Mouse (Mus musculus) bone marrow, adult 2 months (tissue): ENCODE measurements around the gene Gm9970. TPM values are rescaled to one million over a fixed set of nuclear protein-coding genes. Genes with fewer than 3 reads are reported as not detected.
"Not testable (repeated sequence)": the region's sequence is repeated elsewhere in the genome, so short reads cannot be mapped to it uniquely, and the experiment has no call there.

ENCODE experiments used
- H3K27ac ChIP-seq: fragments of 200-500 bp; 2 replicates; pipeline ENCODE4 v1.5.1; 2012; ENCODE audit warnings: low read depth, mild to moderate bottlenecking, control low read depth, inconsistent platforms, low read length; ENCODE audit not compliant: control insufficient read depth, poor library complexity, insufficient read depth
- H3K4me1 ChIP-seq: fragments of 200-500 bp; 2 replicates; pipeline ENCODE4 v1.6.1; 2011; ENCODE audit warnings: low read length; ENCODE audit not compliant: control insufficient read depth, insufficient read depth
- H3K4me3 ChIP-seq: fragments of 200-500 bp; replicated peaks from 2 replicates; pipeline ENCODE3; 2011; ENCODE audit warnings: mild to moderate bottlenecking, low read depth, low read length, control low read depth; ENCODE audit not compliant: control insufficient read depth
- CTCF ChIP-seq: fragments of 200-500 bp; IDR thresholded peaks from 2 replicates; pipeline ENCODE4 v1.5.1; 2011; ENCODE audit warnings: low read length, control low read depth; ENCODE audit not compliant: control insufficient read depth, insufficient read depth
- POLR2A ChIP-seq: fragments of 200-500 bp; IDR thresholded peaks from 2 replicates; pipeline ENCODE4 v1.6.1; 2011; ENCODE audit warnings: low read depth, mild to moderate bottlenecking, control low read depth, low read length, borderline replicate concordance; ENCODE audit not compliant: control insufficient read depth
- WGBS: fragments of 180-500 bp; shearing (Covaris S2); methylation state at CpG from one replicate; pipeline ENCODE4 v1.1.7; 2018; 5-methylcytosine and 5-hydroxymethylcytosine counted together
- polyA plus RNA-seq: library from polyadenylated mRNA; stranded (reverse); fragments of >200 nt; gene quantifications from 2 replicates; pipeline ENCODE4 v1.2.4, GENCODE M21; 2011; ENCODE audit warnings: low replicate concordance; ENCODE audit not compliant: missing spikeins, insufficient read depth, insufficient read length

The Gm9970 gene
- polyA plus RNA-seq, 1 experiment = not detected

GRCm38 (mm10) chr5:31220448-31221303 is 20.4 kb downstream of the Gm9970 start, which contains the start of gene Ppm1g:
Gene Ppm1g (minus strand): TSS chr5:31220687.
- H3K4me1 ChIP-seq = peaks cover 1% of the 10 kb centered on the region; the same call in 1 of the 2 replicates
- TF ChIP-seq POLR2A = peak; percentile 99
- no peak; the same call in 1 of the 2 replicates for TF ChIP-seq CTCF
- H3K4me3 ChIP-seq = peak within 1 kb of the TSS; percentile 93
- WGBS = under 1% methylated on average over 69 of the region's 70 CpGs
- H3K27ac ChIP-seq = peak within 1 kb of the TSS; percentile 96

GRCm38 (mm10) chr5:31219911-31220447 is 21.1 kb downstream of the Gm9970 start:
- under 1% methylated on average over 40 of the region's 40 CpGs for WGBS
- TF ChIP-seq POLR2A (no peak), CTCF (no peak)
- peaks cover 1% of the 10 kb centered on the region; the same call in 1 of the 2 replicates for H3K4me1 ChIP-seq
- peak overlapping the region; percentile 93 for H3K4me3 ChIP-seq
- peak overlapping the region; percentile 96 for H3K27ac ChIP-seq

GRCm38 (mm10) chr5:31219474-31219873 is 21.6 kb downstream of the Gm9970 start:
- TF ChIP-seq POLR2A = no peak
- TF ChIP-seq CTCF = no peak
- H3K4me3 ChIP-seq = peak overlapping the region; percentile 93
- WGBS = under 1% methylated on average over 11 of the region's 11 CpGs
- H3K27ac ChIP-seq = peak overlapping the region; percentile 96
- peaks cover 1% of the 10 kb centered on the region; the same call in 1 of the 2 replicates for H3K4me1 ChIP-seq

DNA sequence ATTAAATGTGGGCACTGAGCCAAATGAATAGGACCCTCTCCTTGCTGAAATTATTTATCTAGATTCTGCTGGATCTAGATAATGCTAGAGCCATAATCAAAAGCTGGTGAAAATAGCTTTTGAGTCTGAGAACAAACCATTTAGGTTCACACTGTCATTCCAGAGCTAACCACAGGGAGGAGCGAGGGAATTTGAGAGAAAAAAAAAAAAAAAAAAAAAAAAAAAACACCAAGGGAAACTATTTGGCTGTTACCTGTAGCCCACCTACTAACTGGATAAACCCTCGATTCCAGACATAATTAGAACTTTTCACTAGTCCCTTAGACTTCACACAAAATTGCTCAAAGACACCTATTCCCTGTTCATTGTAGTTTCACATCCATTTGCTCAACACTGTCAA is 22.0 kb downstream of the Gm9970 start:
- Histone ChIP-seq H3K4me1 (peaks cover 1% of the 10 kb centered on the region; the same call in 1 of the 2 replicates), H3K4me3 (no peak overlapping the region), H3K27ac (no peak overlapping the region)
- no peak for TF ChIP-seq POLR2A
- no peak for TF ChIP-seq CTCF
- WGBS = 6% methylated on average over 2 of the region's 2 CpGs

- Histone ChIP-seq H3K4me3 (peak overlapping the region; percentile 17), H3K4me1 (peaks cover 1% of the 10 kb centered on the region; the same call in 1 of the 2 replicates), H3K27ac (no peak overlapping the region)
- TF ChIP-seq CTCF (no peak), POLR2A (no peak)
- WGBS = 27% methylated on average over 7 of the region's 7 CpGs
These were observed 22.7 kb downstream of the Gm9970 start for GRCm38 (mm10) chr5:31218294-31218693.

GRCm38 (mm10) chr5:31216554-31216953 is 24.5 kb downstream of the Gm9970 start:
- WGBS = 74% methylated on average over 6 of the region's 6 CpGs
- not testable (repeated sequence) for H3K4me1 ChIP-seq

GRCm38 (mm10) chr5:31204421-31204820 is 36.6 kb downstream of the Gm9970 start:
- Histone ChIP-seq H3K4me3 (no peak overlapping the region), H3K4me1 (no peaks in the 10 kb centered on the region), H3K27ac (no peak overlapping the region)
- TF ChIP-seq CTCF = no peak
- no peak for TF ChIP-seq POLR2A
- WGBS = 90% methylated on average over 6 of the region's 6 CpGs

More at GRCm38 (mm10) chr5:31216554-31216953, 24.5 kb downstream of the Gm9970 start:
- not testable (repeated sequence) for H3K27ac ChIP-seq, H3K4me3 ChIP-seq

DNA sequence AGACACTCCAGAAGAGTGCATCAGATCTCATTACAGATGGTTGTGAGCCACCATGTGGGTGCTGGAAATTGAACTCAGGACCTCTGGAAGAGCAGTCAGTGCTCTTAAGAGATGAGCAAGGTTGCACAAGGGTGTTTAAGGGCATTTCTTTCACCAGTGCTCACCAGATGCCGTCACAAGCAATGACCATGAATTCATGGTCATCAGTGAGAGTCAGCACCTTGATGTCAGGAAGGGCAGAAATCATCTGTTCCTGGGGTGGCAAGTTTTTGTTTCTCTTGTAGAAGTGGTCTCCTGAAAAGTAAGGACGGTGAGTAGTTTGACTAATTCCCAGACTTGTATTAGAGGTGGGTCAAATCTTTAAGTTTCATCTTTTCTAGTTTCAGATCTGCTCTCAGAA is 37.2 kb downstream of the Gm9970 start:
- TF ChIP-seq POLR2A = no peak
- no peak for TF ChIP-seq CTCF
- no peaks in the 10 kb centered on the region for H3K4me1 ChIP-seq
- H3K4me3 ChIP-seq = no peak overlapping the region
- H3K27ac ChIP-seq = no peak overlapping the region
- 94% methylated on average over 2 of the region's 2 CpGs for WGBS
